Mouse (Mus musculus) brain, embryonic 14.5 days (tissue): Measurements from ENCODE around the gene Pdap1. TPM values are rescaled to one million over a fixed set of nuclear protein-coding genes. Genes with fewer than 3 reads are reported as not detected.
"Not testable (repeated sequence)": the region's sequence is repeated elsewhere in the genome, so short reads cannot be mapped to it uniquely, and the experiment has no call there.

Experiments
- DNase-seq: peaks from one replicate; pipeline ENCODE4 v3.0.0-alpha.2; 2011; ENCODE audit warnings: low read depth
- CTCF ChIP-seq: fragments of 200-500 bp; IDR thresholded peaks from 2 replicates; pipeline ENCODE4 v1.5.1; 2012; ENCODE audit warnings: inconsistent platforms, mild to moderate bottlenecking, moderate library complexity, borderline replicate concordance; ENCODE audit not compliant: insufficient read depth, insufficient read length; ENCODE audit errors: extremely low read depth
- POLR2A ChIP-seq: fragments of 200-500 bp; IDR thresholded peaks from 2 replicates; pipeline ENCODE4 v1.6.1; 2012; ENCODE audit warnings: mild to moderate bottlenecking, inconsistent platforms, borderline replicate concordance; ENCODE audit not compliant: poor library complexity, insufficient read depth, insufficient read length, severe bottlenecking; ENCODE audit errors: extremely low read depth
- polyA plus RNA-seq: library from polyadenylated mRNA; depleted of rRNA; stranded (reverse); fragments of >200 nt; gene quantifications from 2 replicates; pipeline ENCODE4 v1.2.3, GENCODE M21; 2012

Pdap1 gene
- polyA plus RNA-seq, 1 experiment, result 112 TPM

DNA sequence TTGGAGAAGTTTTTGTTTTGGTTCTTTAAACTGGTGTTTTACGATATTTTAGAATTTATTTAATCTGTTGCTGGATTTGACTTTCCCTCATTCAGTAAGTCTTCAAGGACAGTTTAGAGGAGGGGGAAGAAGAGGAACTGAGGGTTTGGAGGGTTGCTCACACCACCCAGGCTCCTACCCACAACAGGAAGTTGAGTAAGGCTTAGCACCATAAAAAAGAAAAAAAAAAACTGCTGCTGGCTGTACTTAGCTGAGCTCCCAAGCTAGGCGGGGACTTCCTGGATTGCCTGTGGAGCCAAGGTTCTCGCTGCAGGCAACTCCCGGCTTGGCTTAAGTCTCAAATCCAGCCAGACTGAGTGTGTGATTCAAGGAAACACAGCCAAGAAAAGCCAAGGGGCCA, 23.7 kb downstream of the Pdap1 start:
- DNase-seq, result peak; percentile 13
- TF ChIP-seq CTCF (no peak), POLR2A (no peak)

- DNase-seq, result no peak
- TF ChIP-seq POLR2A (no peak), CTCF (no peak)
Observed at GRCm38 (mm10) chr5:145115736-145116135, 24.3 kb downstream of the Pdap1 start.

DNA sequence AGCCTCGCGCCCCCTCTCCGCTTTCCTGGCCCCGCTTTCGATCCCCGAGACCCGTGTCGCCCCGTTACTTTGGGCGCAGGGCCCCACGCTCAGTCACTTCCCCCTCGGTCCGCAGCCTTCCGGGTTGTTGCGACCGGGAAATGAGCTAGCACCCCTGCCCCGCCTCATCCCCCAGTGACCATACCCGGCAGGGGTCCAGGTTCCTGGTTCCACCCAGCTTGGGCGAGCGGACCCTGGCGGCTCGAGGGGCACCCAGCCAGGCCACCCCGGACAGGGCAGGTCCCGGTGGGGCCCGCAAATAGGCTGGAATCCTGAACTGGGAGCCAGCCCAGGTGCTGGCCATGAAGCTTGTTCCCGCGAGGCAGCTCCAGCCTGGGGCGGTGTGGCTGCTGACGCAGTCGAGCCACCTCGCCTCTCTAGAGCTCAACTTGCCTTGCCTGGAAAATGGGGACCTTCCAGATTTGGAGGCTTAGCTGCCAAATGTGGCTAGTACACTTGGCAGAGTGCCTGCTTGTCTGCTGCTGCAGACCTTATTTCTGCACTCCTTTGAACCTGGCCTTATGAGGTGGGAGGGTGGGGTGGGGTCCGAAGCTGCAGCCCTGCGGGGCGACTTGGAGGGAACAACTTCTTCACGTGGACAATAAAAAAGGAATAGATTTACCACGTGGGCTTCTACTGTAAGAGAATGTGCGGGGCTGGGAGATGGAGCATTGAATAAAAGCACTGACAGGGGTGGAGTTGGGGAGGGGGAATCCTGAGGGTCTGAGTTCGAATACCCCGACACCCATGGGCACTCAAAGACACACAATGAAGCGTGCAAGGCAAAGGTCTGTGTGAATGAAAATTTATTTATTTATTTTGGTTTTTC, 25.2 kb downstream of the Pdap1 start:
- TF ChIP-seq POLR2A (no peak), CTCF (no peak)
- peak; percentile 29 for DNase-seq

- TF ChIP-seq POLR2A (no peak), CTCF (no peak)
- peak; percentile 59 for DNase-seq
Observed at GRCm38 (mm10) chr5:145114071-145114605, 25.9 kb downstream of the Pdap1 start, which contains the start of gene Arpc1b. TSS of gene Arpc1b (plus strand) at chr5:145114215.

- no peak for TF ChIP-seq CTCF
- no peak for TF ChIP-seq POLR2A
- DNase-seq, result no peak
Observed at GRCm38 (mm10) chr5:145113416-145113815, 26.6 kb downstream of the Pdap1 start.

DNA sequence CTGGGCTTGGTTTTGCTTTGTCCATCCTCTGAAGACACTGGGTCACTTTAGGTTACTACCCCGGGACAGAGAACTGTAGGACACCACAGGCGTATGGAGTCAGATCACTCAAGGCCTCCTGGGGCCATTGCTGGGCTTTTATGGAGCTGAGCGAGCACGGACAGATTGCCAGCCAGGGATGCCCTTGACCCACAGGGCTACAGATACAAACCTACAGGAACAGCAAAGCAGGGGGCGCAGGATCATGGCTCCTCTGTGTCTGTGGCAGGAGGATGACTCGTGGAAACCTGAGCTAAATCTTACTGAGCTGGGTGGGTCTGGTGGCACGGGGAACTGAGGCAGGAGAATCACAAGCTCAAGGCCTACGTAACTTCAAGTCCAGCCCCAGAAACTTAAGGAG, 27.5 kb downstream of the Pdap1 start:
- DNase-seq, result no peak
- TF ChIP-seq CTCF, result no peak
- no peak for TF ChIP-seq POLR2A

- DNase-seq, result no peak
- no peak for TF ChIP-seq CTCF
- TF ChIP-seq POLR2A, result no peak
Observed at GRCm38 (mm10) chr5:145110401-145110800, 29.6 kb downstream of the Pdap1 start.

DNA sequence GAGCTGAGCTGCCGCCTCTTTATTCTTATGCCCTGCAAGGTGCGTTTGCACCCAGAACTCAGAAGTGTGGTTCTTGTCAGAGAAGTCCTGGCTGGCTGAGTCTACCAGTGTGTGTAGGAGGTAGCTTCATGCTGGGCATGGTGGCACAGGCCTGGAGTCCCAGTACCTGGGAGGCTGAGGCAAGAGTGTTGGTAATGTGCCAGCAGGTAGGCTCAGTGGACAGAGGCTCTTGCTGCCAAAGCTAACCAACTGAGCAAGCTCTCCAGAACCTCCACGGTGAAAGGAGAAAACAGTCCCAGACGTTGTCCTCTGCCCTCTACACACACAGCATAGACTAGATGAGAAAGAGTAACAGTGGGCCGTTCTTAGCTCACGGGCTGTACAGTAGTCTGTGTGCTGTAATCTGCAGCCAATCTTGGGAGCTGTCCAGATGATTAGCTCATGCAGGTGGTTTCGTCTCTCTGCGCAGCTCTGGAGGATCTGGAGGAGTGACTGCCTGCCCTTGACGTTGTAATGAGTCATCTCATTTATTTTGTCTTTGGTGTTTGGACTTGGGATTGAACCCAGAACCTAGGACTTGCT, 34.3 kb downstream of the Pdap1 start:
- no peak for DNase-seq
- no peak for TF ChIP-seq CTCF
- TF ChIP-seq POLR2A, result no peak

DNA sequence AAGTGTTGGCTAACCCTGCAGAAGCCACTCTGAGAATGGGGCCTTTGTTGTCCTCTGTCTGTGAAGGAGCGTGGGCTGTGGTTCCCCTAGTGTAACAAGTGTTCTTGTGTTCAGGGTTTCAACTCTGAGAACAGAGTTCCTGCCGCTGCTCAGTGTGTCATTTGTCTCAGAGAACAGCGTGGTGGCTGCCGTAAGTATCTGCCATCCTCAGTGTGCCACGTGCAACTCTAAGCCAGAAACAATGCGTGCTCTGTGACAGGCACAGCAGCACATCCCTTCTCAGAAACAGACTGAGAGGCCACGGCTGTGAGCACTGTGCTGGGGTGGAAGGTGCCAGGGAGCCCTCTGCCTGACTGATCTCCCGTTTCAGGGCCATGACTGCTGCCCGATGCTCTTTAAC, 35.7 kb downstream of the Pdap1 start:
- DNase-seq, result peak; percentile 3
- no peak for TF ChIP-seq CTCF

GRCm38 (mm10) chr5:145102706-145103105, 37.3 kb downstream of the Pdap1 start:
- TF ChIP-seq POLR2A, result no peak
- no peak for TF ChIP-seq CTCF
- DNase-seq, result no peak

GRCm38 (mm10) chr5:145101451-145101850, 38.6 kb downstream of the Pdap1 start:
- DNase-seq, result not testable (repeated sequence)

DNA sequence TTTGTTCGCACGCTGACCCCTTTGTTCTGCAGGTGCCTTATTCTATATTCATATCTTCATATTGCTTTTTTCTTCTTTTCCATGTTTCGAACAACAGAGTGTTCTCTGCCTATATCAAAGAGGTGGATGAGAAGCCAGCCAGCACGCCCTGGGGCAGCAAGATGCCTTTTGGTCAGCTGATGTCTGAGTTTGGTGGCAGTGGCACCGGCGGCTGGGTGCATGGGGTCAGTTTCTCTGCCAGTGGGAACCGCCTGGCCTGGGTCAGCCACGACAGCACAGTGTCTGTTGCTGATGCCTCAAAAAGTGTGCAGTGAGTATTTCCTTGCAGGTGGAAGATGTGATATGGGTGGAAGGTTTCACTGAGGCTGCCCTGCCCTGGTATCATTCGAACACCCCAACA, 39.1 kb downstream of the Pdap1 start:
- TF ChIP-seq CTCF (no peak), POLR2A (no peak)
- no peak for DNase-seq

DNA sequence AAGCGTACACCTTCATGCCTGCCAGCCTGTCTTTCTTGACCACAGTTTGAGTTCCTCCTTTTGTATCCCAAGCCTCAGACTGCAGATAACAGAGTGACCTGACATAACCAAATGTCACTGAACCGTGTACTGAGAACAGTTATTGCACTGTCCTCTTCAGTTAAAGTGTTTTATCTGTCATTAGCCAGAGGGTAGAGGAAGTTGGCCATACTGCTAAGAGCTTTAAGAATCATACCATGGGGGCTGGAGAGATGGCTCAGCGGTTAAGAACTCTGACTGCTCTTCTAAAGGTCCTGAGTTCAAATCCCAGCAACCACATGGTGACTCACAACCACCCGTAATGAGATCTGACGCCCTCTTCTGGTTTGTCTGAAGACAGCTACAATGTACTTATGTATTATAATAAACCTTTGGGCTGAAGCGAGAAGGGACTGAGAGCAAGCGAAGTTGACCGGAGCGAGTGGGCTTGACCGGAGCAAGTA, 41.7 kb downstream of the Pdap1 start:
- no peak for TF ChIP-seq CTCF
- no peak for TF ChIP-seq POLR2A
- DNase-seq, result no peak
